Mouse (Mus musculus) megakaryocyte, embryonic 14.5 days (primary cell): ENCODE results near the gene Nudt8. TPM values are rescaled to one million over a fixed set of nuclear protein-coding genes. Genes with fewer than 3 reads are reported as not detected.

Experiments
- H3K27me3 ChIP-seq: replicated peaks from 2 replicates; pipeline ENCODE3; 2012; ENCODE audit warnings: inconsistent platforms
- H3K36me3 ChIP-seq: replicated peaks from 2 replicates; pipeline ENCODE3; 2012; ENCODE audit warnings: low read length, inconsistent platforms, mixed read lengths
- H3K4me1 ChIP-seq: 2 replicates; pipeline ENCODE4 v1.6.1; 2012; ENCODE audit warnings: inconsistent platforms
- H3K4me3 ChIP-seq: replicated peaks from 2 replicates; pipeline ENCODE3; 2012; ENCODE audit warnings: moderate library complexity, mild to moderate bottlenecking, inconsistent platforms
- H3K9me3 ChIP-seq: 2 replicates; pipeline ENCODE4 v1.6.1; 2012; ENCODE audit warnings: inconsistent platforms
- FLI1 ChIP-seq: IDR thresholded peaks from 2 replicates; pipeline ENCODE4 v1.6.1; 2012; ENCODE audit warnings: low read length, inconsistent platforms, mixed read lengths
- GATA1 ChIP-seq: IDR thresholded peaks from 3 replicates; pipeline ENCODE4 v1.6.1; 2012; ENCODE audit warnings: mixed read lengths, low read length, inconsistent platforms, borderline replicate concordance
- polyA plus RNA-seq: library from polyadenylated mRNA; stranded (reverse); fragments of >175 nt; gene quantifications from 2 replicates; pipeline ENCODE4 v1.2.3, GENCODE M21; 2012; ENCODE audit warnings: low replicate concordance; ENCODE audit not compliant: insufficient read depth

Nudt8 gene
- polyA plus RNA-seq, 1 experiment = 19.3 TPM

DNA sequence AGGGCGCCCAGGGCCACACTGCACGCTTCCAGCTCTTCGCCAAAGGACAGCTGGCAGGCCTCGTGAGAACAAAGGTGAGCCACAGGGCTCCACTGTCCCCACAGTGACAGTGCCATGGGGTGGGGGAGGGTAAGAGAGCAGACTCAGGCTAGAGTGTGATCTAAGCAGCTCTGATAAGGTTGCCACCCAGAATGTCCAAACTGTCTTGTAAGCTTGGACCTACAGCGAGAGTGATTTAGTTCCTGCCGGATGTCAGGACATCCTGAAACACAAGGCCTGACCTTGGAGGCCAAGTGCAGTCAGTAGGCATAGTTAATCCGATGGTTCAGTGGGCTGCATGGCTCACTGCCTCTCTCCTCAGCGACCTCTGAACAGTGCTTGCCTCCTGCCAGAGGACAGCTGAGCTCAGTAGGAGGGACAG lies 15.1 kb upstream of the Nudt8 start:
- H3K4me3 ChIP-seq = peak overlapping the region; percentile 62
- TF ChIP-seq GATA1 (no peak), FLI1 (no peak)
- peaks cover 6% of the 10 kb centered on the region for H3K9me3 ChIP-seq
- no peaks in the 10 kb centered on the region for H3K36me3 ChIP-seq
- peaks cover 27% of the 10 kb centered on the region for H3K27me3 ChIP-seq
- H3K4me1 ChIP-seq = peaks cover 55% of the 10 kb centered on the region

DNA sequence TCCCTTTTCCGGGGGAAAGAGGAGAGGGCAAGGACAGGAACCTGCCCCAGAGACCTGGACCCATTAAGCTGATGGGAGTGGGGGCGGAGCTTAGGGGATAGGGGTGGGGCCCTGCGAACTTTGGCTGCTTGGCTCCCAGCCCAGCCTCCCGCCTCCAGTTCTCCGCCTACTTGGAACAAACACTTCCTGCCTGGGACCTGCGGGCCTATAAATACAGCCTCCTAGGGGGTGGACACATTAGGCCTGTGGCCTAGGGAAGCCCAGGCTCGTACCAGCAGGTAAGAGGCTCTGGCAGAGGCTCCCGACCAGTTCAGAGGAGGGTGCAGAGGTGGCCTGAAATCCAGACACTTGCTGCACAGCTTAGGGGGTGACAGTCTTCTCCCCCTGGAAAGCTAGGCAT lies 14.0 kb upstream of the Nudt8 start, which contains the start of gene Acy3:
Gene Acy3, plus strand, starts transcription at position 237 of the 400 bp plus-strand sequence.
- peak within 1 kb of the TSS; percentile 62 for H3K4me3 ChIP-seq
- peaks cover 6% of the 10 kb centered on the region for H3K9me3 ChIP-seq
- peaks cover 28% of the 10 kb centered on the region for H3K27me3 ChIP-seq
- TF ChIP-seq FLI1 (no peak), GATA1 (no peak)
- H3K36me3 ChIP-seq = no peaks in the 10 kb centered on the region
- peaks cover 48% of the 10 kb centered on the region for H3K4me1 ChIP-seq

DNA sequence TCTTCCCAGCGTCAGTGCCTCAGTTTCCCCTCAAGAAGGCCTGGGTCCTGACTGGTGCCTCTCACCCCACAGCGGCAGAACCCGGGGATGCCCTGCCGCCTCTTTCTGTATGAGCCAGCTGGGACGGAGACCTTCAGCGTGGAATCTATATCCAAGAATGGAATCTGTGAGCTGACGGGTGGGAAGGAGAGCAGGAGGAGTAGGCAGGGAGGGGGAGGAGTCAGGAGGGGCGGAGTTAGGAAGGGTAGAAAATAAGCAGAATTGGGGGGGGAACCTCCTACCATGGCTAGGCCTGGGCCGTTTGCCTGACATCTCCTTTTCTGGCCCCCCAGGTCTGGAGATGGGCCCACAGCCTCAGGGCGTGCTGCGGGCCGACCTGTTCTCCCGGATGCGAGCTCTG lies 12.3 kb upstream of the Nudt8 start:
- Histone ChIP-seq H3K9me3 (peaks cover 6% of the 10 kb centered on the region), H3K36me3 (no peaks in the 10 kb centered on the region)
- TF ChIP-seq GATA1 = no peak
- TF ChIP-seq FLI1 = no peak

DNA sequence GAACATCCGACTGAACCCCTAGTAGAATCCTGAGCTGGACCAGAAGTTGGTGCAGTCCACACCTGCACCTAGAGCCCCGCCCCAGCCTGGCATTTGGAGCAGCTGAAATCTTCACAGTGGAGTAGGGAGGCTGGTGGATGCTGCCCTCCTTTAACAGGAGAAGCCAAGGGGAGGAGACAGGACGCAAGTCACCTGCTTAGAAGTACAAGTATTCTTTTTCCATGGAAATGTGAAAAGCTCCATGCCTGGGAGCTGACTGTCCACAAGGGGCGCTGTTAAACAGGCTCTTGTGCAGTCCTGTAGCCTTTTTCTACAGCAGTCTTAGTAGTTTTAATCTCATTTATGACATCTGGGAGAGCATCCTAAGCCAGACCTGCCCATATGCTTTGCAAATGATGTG lies 11.6 kb upstream of the Nudt8 start:
- peaks cover 46% of the 10 kb centered on the region for H3K4me1 ChIP-seq
- TF ChIP-seq GATA1 (no peak), FLI1 (no peak)
- H3K27me3 ChIP-seq = peaks cover 38% of the 10 kb centered on the region
- no peak overlapping the region for H3K4me3 ChIP-seq
- H3K9me3 ChIP-seq = peaks cover 6% of the 10 kb centered on the region
- H3K36me3 ChIP-seq = no peaks in the 10 kb centered on the region

More for the DNA sequence above, 12.3 kb upstream of the Nudt8 start:
- Histone ChIP-seq H3K4me1 (peaks cover 48% of the 10 kb centered on the region), H3K4me3 (no peak overlapping the region), H3K27me3 (peaks cover 39% of the 10 kb centered on the region)

DNA sequence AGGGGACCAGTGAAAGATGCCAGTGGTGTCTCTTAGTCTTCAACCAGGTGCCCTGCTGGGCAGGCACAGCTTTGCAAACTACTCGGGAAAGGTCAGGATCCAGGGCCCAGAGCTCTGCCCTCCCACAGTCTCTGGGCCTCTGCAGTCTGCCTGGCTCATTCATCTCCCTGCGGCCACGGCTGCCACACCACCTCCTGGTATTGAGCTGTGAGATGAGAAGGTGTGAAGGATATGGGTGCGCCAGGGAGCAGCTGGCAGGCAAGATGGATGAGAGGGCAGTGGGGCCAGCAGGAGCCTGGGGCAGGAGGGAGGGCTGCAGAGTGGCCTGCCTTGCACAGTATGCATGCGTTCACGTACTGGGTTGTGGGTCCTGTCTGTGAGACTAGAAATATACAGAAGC lies 9.6 kb upstream of the Nudt8 start:
- no peak for TF ChIP-seq FLI1
- no peak for TF ChIP-seq GATA1
- no peaks in the 10 kb centered on the region for H3K36me3 ChIP-seq
- H3K9me3 ChIP-seq = peaks cover 6% of the 10 kb centered on the region
- peaks cover 28% of the 10 kb centered on the region for H3K4me1 ChIP-seq
- no peak overlapping the region for H3K4me3 ChIP-seq
- peaks cover 41% of the 10 kb centered on the region for H3K27me3 ChIP-seq

DNA sequence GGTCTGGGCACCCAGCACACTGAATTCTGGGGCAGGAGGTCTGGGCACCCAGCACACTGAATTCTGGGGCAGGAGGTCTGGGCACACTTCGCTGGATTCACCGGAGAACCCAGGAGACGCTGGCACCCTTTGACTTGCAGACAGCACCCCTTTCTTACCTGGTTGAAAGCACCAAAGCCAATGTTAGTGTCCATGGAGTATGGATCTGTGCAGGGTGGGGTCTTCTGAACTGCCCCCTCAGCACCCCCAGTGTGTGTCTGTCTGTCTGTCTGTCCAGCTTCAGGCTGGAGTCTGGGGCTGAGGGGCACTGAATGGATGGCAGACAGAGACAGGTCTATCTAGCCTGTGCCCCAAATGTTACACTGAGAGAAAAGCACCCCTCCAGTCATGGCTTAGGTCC lies 8.8 kb upstream of the Nudt8 start:
- H3K4me1 ChIP-seq = peaks cover 28% of the 10 kb centered on the region
- peaks cover 6% of the 10 kb centered on the region for H3K9me3 ChIP-seq
- TF ChIP-seq FLI1 (no peak), GATA1 (no peak)
- H3K27me3 ChIP-seq = peaks cover 49% of the 10 kb centered on the region
- no peaks in the 10 kb centered on the region for H3K36me3 ChIP-seq
- H3K4me3 ChIP-seq = no peak overlapping the region

DNA sequence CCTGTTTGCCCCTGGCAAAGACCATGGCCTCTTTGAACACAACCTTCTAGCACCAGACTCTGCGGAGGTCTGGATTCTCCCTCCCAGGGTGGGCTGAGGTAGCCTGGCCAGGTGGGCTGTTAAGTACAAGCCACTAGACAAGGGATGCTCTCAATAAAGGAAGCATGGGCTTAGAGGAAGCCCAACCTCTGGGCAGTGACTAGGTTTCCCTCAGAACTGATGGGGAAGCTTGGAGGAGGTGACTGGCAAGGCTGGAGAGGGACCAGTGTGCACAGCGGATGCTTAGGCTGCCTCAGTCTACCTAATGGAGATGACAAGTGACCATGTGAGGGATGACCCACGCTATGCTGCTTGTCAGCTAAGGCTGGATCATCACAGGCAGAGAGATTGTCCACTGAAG lies 8.4 kb upstream of the Nudt8 start:
- H3K4me1 ChIP-seq = peaks cover 28% of the 10 kb centered on the region
- peaks cover 6% of the 10 kb centered on the region for H3K9me3 ChIP-seq
- no peak for TF ChIP-seq FLI1
- TF ChIP-seq GATA1 = no peak
- peaks cover 51% of the 10 kb centered on the region for H3K27me3 ChIP-seq
- H3K36me3 ChIP-seq = no peaks in the 10 kb centered on the region
- no peak overlapping the region for H3K4me3 ChIP-seq

DNA sequence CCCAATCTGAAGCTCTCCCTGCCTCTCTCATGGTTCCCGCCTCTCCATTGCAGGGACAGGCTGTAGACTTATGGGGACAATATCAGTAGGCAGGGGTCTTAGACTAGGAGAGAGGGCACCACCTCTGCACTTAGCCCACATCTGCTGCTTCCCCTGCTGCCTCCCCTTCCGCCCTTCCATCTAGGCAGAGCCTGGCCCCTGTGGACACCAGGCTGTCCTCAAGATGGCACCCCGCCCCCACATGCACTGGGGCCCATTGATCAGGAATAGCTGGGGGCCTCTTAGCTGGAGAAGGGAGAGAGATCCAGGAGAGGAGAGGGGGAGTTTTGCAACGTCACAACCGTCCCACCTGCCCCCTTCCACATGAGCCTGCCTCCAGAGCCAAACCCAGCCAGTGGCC lies 8.0 kb upstream of the Nudt8 start, which contains the start of gene Tbx10:
Gene Tbx10, plus strand, starts transcription at position 337 of the 400 bp plus-strand sequence.
- peaks cover 53% of the 10 kb centered on the region for H3K27me3 ChIP-seq
- TF ChIP-seq FLI1 (no peak), GATA1 (no peak)
- H3K4me3 ChIP-seq = peak within 1 kb of the TSS; percentile 26
- H3K9me3 ChIP-seq = peaks cover 6% of the 10 kb centered on the region
- peaks cover 28% of the 10 kb centered on the region for H3K4me1 ChIP-seq
- no peaks in the 10 kb centered on the region for H3K36me3 ChIP-seq

DNA sequence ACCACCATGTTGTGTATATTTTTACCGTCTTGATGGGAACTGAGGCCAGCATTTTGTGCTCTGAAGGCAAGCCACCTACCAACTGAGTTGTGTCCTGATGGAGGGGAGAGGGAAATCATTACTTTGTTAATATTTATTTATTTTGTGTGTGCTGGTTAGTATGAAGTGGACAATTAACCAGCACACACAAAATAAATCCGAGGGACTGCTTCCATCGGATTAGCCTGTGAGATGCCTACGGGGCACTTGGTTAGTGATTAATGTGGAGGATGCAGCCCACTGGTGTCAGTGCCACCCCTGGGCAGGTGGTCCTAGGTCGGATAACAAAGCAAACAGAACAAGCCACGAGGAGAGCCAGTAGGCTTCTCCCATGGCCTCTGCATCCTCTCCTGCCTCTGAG lies 5.4 kb upstream of the Nudt8 start:
- TF ChIP-seq GATA1 = no peak
- no peak for TF ChIP-seq FLI1
- Histone ChIP-seq H3K36me3 (no peaks in the 10 kb centered on the region), H3K4me3 (no peak overlapping the region), H3K27me3 (peaks cover 55% of the 10 kb centered on the region), H3K4me1 (peaks cover 52% of the 10 kb centered on the region), H3K9me3 (no peaks in the 10 kb centered on the region)

DNA sequence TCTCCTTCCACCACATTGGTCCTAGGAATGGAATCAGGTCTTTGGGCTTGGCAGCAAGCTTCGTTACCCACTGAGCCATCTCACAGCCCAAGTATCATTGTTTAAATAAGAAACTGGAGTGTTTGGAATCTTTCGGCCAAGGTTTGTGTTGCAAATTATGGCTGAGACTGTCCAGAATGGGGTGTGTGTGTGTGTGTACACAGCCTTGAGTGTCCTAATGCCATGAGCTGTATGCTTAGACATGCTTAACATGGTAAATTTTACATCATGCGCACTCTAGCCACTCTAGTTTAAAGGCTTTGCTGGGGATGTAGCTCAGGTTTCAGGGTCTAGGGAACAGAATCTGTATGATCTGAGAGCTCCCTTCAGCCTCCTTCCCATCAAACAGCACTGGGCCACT lies 4.9 kb upstream of the Nudt8 start:
- H3K4me3 ChIP-seq = no peak overlapping the region
- H3K9me3 ChIP-seq = no peaks in the 10 kb centered on the region
- H3K4me1 ChIP-seq = peaks cover 53% of the 10 kb centered on the region
- H3K27me3 ChIP-seq = peaks cover 52% of the 10 kb centered on the region
- no peaks in the 10 kb centered on the region for H3K36me3 ChIP-seq
- TF ChIP-seq FLI1 = no peak
- TF ChIP-seq GATA1 = no peak

DNA sequence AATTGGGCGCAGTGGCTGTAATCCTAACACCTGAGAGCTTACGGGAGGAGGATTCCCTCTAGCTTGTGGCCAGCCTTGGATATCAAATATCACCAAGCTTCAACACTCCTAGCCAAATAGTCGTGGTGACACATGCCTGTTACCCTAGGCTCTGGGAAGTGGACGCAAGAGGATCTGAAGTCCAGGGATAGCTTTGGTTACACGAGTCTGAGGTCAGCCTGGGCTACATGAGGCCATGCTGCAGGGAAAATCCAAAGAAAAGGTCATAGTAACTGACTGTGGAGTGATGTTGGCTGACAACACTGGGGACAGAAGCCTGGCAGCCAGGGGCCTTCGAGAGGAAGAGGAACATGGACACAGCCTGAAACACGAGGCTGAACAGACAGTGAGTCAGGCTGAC lies 4.3 kb upstream of the Nudt8 start:
- Histone ChIP-seq H3K27me3 (peaks cover 46% of the 10 kb centered on the region), H3K9me3 (no peaks in the 10 kb centered on the region), H3K4me3 (peak overlapping the region; percentile 18), H3K4me1 (peaks cover 59% of the 10 kb centered on the region), H3K36me3 (no peaks in the 10 kb centered on the region)
- TF ChIP-seq FLI1 (no peak), GATA1 (no peak)
